Mouse (Mus musculus) olfactory bulb, adult 2 months (tissue): ENCODE results near the gene Ang4.

ENCODE experiments used
- CTCF ChIP-seq: fragments of 200-500 bp; IDR thresholded peaks from 2 replicates; pipeline ENCODE4 v1.5.1; 2012; ENCODE audit warnings: low read depth, mild to moderate bottlenecking, low read length, moderate library complexity; ENCODE audit not compliant: insufficient read depth
- POLR2A ChIP-seq: fragments of 200-500 bp; IDR thresholded peaks from 2 replicates; pipeline ENCODE4 v1.6.1; 2012; ENCODE audit warnings: mild to moderate bottlenecking, low read depth, low read length, moderate library complexity; ENCODE audit not compliant: insufficient read depth

DNA sequence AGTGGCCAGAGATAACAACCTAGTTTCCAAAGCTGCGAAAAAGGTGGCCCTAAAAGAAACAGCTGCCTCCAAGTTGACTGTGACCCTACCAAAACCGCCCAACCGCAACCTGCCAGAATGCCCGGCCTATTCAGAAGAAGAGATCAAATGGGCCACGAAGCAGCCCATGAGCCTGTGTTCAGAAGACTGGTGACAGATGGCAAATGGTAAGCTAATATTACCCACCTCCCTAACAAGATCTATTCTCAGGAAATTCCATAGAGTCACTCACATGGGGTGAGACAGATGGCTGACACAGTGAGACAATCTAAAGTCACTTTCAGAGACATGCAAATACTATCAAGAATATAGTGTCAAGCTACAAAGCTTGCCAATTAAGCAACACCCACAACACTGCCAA is 13.7 kb upstream of the Ang4 start:
- TF ChIP-seq CTCF: no peak
- TF ChIP-seq POLR2A: no peak
